Mouse (Mus musculus) spleen, postnatal 36 days (tissue): ENCODE data around the gene Msi2.
A peak's percentile ranks its signal among the peaks of the same experiment; 100 is the strongest.

Source experiments
- DNase-seq, 2 experiments: peaks; one replicate each; pipeline ENCODE4 v3.0.0; 2022; ENCODE audit warnings: low spot score in 2 of 2, mixed read lengths in 1 of 2

Gene Msi2

DNA sequence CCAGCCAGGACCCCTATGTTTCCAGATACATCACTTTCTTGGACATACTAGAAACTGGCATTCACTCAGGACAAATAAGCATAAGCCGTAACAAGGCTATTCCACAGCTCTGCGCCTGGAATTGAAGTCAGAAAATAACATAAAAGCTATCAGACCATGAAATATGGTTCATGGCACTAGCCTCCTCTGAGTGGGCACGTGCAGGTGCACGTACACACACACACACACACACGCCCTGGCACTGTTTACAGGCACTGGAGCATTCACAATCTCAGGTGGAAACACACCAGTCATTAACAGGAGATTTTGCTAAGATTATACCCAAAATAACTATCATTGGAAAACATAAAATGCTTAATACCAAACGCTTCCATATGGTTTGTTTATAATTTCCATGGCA lies 81.4 kb downstream of the Msi2 start:
- DNase-seq, result no peak

DNA sequence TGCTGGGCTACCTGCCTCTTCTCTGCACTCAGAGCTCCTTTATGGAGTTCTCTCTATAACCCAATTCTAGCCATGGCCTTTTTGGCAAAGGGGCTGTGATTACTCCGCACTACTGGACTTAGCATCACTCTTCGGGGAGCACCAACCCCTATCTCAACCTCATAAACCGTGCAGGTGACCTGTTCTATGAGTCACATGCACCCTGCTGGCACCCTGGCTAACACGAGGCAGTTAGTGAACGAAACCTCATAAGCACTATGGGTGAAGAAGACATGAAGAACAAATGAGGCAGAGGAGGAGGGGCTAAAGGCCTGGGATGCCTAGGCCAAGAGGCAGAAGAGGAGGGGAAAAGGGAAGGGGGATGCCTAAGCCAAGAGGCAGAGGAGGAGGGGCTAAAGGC lies 82.0 kb downstream of the Msi2 start:
- no peak for DNase-seq

DNA sequence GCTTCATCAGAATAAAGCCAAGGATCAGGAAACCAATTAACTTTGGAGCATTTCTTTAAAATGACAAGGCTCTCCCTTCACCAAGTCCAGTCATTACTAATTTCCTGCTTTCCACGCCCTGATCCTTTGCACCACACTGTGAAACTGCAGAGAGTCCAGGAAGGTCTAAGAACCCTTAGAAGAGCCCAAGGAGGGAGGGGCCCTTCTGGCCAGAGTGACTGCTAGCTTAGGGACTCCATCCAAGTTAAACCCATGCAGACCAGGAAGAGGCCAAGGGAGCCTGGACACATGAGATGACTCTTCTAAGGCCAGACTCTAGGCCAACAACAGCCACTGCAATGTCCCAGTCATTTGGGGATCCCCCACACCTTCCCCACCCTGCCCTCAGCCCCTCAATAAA lies 83.7 kb downstream of the Msi2 start:
- no peak for DNase-seq

DNA sequence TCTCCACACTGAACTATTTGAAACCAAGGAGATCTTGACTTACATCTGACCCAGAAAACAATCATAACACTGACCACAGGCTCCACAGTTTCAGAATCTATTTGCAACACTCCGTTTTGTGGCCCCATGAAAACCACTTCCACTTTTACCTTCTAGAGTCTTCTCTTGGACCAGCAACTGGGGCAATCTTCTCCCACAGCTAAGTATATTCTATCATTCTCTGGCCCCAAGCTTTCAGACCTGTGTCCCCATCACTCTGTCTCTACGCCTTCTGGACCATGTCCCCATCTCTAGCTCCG lies 86.4 kb downstream of the Msi2 start:
- no peak for DNase-seq

DNA sequence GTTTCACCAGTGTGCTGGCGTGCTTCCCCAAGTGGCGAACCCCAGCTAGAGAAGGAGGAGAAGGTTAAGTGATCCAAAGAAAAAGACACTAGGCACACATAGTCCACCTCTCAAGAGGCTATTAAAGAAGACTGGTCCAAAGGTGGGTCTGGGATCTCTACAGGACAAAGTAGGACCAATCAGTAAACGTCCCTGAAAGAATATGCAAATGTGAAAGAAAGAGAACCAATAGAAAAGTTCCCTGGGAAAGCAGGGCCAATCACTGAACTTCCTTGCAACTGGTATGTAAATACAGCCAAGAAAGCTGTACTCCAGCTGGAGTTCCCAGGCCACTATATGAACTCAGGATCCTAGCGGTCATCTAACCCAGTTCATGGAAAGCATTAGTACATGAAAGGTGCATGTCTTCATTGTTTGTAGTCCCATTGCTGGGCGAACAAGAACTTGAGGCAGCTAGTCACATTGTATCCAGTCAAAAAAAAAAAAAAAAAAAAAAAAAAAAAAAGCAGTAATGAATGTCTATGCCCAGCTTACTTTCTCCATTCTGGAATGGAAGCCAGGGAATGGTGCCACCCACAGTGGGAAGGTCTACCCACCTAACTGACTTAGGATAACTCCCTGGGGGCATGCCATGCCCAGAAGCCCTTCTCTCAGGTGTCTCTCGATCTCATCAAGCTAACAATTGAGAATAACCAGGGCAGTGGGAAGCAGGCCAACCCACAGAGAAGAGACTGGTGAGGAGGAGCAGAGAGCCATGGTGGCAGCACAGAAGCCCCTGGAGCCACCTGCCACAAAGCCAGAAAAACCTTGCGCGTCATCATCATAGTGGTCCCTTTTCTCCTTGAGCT lies 87.0 kb downstream of the Msi2 start:
- DNase-seq, result no peak

DNA sequence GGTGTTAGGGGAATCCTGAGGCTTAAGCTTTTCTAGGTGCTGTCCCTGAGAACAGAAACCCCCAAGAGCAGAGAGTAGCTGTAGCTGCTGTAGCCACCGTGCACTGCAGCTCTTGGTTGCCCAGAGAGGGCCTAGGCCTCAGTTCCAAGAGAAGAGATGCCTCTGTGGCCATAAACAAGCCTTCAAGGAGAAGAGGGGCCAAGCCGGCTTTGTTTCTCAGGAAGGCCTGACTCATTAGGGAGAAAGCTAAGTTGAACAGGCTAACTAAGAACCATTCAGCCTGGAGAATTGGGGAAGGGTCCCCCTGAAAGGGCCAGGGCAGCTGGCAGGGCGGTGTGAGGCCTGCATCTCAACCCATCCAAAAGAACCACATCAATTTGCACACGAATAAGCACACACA lies 88.7 kb downstream of the Msi2 start:
- no peak for DNase-seq

DNA sequence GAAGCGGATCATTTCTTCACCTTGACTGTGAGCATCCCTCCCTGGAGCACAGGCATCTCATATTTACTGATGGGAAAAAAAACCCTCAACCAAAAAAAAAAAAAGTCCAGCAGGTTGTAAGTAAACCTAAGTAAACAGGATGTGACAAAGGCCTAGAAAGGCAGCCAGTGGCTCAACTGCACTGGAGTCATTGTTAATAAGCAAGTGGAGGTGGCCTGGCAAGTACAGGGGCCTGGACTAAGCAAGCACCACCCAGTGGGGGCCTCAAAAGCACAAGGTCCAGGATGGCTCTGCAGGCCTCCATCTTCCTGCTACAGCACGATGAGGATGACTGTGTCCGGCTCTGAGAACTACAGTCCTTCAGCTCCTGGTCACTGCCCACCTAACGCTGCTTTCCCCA lies 89.1 kb downstream of the Msi2 start:
- no peak for DNase-seq

DNA sequence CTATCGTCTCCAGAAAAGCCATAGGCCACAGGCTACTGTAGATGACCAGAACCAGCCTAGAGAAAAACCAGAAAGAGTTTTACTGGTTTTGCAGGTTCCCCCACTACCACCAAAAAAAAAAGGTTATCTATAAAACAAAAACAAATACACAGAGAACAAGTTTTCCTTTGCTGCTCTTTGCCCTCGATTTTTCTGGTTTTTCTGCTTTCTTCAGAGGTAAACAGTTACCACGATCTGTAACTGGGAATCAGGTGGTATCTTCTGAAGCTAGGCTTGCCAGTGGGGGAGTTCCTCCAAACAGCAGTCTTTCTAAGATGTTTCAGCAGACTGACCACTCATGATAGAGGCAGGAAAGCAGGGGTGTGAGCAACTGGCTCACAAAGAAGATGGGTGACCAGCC lies 89.6 kb downstream of the Msi2 start:
- DNase-seq, result no peak

DNA sequence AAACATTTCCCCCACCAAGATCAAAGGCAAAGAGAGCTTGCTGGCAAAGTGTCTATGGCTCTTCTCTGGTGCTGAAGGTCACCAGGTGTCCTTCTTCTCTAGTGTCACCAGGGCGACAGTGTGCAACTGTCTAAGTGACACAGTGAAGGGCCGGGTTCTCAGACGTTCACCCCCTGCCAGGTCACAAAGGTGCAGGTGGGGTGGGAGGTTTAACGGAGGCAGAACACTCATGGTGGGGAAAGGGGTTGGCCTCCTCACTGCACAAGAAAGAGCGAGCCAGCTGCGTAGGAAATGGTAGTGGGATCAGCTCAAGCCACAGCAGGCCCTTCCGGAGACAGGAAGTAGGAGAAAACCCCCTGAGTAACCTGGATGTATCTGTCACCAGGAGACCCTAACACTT lies 91.0 kb downstream of the Msi2 start:
- DNase-seq, result no peak

DNA sequence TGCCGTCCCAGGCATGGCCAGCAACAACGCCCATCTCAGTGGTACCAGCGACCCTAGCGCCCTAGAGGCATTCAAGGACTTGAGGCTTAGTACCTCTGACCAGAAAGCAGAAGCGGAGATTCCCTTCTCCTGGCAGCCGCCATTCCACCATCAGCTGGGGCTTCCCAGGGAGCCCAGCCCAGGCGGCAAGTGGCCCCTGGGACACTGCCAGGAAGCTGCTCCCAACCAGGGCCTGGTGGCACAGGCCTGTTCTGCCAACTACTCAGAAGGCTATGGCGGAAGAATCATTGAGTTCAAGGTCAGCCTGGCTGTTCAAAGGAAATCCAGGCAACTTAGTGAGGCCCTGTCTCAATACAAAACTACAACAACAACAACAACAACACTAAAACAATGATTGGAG lies 91.7 kb downstream of the Msi2 start:
- no peak for DNase-seq

DNA sequence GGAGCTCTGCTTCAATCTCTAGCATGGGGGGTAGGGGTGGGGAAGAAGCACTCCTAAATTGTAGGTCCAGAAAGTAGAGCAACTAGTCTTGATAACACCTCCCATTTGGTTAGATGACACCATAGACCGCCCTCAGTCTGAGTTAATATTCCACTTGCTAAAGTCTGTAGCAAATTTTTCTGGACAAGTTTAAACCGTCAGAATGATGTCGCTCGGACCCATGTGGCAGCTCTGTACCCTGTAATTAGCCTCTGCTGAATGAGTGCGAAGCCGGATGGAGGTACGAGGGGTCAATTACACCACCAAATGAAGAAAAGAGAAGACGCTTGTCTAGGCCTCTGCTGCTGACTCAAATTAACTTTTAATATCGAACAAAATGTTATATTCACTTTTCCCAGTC lies 92.3 kb downstream of the Msi2 start:
- DNase-seq, result no peak

DNA sequence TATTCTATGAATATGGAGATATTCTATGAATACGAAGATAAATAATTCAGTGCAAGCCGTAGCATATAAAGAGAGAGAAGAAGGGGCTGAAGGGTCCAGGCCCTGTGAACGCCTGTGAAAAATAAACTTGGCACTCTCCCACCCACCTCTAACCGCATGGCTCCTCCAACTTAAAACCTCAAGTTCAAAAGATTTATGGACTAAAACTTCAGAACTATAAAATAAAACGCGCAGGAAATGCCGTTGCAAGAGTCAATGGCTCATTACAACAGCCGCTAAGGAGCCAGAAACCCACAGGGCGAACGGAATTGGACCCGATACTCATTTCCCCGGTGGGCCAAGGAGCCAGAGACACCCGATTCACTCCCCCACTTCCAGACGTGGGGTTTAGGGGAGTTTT lies 93.2 kb downstream of the Msi2 start:
- no peak for DNase-seq

DNA sequence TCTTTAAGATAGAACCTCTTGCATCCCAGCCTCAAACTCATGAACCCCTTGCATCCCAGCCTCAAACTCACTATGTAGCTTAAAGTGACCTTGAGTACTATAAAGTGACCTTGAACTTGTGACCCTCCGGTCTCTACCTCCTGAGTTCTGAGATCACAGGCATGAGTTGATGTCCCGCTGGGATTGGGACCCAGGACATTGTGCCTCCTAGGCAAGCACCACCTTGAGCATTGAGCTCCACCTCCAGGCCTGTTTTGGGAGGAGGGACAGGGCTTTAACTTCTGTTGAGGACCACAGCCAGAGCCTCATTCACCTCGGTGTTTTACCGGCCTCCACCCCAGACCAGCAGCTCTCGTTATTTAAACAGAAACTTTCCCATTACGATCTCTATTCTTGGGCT lies 93.7 kb downstream of the Msi2 start:
- DNase-seq, result no peak

DNA sequence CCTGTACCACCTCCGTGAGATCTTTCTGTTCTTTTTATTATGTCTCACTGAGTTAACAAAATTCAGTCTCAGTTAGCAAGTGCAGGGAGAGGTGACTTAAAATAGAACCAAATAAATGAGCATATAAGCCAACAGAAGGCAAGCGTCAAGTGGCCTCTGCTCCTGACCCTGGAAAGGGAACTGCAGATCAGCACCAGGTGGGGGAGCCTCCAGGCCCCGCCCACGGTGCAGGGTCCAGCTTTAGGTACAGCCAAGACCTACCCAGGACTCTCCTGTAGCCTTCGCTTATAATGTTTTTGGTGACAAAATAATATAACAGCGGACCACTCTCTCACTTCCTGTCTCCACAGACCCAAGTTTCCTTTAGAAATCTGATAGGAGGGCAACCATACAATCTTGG lies 94.6 kb downstream of the Msi2 start:
- DNase-seq, result no peak

DNA sequence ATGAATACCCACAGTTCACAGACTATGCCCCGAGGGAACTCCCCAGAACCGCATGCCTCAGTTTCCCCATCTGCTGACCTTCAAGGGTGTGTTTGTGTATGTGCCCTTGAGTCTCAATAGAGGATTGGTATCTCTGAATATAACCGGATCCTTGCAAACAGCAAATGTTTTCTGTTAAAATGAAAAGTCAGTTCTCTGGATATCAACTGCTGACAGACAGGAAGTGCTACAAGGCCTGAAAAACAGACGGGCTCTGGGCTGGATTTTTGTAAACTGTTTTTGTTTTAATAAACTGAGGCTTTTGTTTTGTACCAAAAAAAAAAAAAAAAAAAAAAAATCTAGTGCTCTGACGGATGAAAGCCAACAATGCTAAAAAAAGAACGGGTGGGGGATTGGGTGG lies 95.8 kb downstream of the Msi2 start:
- DNase-seq, result no peak

DNA sequence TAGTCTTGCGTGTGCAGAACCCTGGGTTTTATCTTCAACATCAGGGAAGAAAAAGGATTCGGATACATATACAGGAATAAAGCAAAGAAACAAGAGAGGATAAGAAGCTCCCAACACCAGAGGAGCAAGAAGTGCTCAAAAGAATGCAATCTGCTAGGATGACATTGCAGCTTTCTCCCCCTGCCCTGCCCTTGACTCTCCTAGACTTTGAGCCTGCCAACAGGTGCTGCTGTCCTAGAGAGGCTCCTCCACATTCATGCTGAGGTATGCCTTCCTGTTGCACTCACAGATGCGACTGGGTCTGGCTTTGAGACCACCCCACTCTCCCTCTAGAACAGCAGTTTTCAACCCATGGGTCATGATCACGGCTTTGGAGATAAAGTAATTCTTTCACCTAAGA lies 96.5 kb downstream of the Msi2 start:
- DNase-seq, result no peak

DNA sequence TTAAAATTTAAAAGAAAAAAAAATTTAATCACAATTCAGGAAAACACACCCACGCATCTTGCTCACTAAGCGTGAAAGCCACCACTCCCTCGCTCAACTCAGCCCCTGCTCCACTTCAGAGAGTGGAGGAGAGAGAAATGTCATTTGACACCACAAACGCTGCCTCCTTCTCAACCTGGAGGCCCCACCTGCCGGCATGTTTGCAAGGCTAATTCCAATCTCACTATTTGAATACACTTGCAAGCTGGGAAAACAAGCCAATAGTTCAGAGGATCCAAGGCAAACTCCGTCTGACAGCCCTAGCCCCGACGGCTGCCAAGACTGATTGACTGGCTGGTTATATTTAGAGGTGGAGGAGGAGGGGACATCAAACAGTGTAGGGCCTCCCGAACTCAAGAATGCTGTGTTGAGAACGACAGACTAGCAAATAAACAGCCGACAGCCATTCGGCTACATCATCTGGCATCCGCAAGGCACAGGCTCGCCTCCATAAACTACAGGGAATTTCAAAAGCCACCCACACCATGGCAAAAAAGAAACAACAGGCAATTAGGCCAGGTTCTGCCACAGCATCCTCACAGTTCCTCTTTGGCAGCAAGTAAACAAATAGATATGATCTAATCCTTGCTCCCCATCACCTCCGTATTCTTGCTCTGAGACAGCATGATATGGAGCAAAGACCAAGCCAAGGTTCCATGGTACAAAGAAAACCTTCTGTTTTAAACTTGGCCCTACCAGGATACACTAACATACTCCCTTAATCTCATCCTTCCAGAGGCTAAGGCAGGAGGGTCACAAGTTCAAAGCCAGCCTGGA lies 97.9 kb downstream of the Msi2 start:
- DNase-seq, result peak; percentile 78 to 81

DNA sequence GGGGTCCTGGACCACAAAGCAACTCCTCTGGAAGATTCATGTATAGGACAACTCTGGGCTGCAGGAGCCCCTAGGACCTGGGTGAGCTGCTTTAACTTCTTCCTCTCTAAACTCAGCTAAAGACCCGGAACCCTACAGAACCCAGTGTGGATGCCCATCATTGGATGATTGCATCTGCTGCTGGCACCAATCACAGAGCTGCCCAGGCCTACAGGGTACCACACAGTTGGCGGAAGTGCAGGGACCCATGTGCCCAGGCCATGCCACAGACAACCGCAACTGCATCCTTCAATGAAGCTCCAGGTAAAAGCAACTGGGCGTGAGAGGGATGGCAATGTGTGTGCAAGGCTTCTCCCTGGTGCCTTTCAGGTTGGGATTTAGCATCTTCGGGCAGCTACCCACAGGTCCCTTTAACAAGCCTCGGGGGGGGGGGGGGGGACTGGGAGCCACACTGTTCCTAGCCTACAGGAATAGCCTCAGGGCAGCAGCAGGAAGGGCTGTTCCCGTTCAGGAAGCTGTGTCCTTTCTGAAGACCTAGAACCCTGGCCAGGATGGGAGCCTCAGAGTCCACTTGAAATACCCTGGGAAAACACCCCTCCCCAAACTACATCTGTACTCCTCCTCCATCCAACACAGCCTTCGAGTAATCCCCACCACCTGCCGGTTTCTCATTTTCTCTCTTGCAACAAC lies 98.7 kb downstream of the Msi2 start:
- peak; percentile 78 to 81 for DNase-seq

DNA sequence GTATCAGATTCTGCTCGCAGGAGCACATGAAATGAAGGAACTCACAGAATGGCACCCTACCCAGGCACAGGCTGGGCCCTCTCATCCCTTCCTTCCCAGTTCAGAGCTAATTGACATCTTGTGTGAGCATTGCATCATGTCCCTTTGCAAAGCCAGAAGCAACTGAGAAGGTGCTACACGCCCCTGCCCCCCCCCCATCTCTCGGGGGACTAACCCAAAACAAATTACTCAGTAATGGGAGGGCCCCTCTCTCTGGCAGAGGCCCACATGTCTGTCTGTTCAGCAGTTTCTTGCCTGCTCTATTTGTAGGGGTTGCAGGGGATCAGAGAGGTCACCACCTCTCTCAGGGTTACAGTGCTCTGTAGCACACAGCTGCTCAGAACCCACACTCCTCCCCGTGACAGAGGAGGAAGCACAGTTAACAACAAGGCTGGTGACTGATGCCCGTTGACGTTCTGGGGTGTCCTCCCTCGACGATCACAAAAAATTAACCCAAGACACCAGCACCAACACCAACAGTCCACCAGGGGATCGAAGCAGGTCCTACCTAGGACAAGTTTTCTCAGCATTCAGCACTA lies 99.5 kb downstream of the Msi2 start:
- DNase-seq, result peak; percentile 84 to 89

DNA sequence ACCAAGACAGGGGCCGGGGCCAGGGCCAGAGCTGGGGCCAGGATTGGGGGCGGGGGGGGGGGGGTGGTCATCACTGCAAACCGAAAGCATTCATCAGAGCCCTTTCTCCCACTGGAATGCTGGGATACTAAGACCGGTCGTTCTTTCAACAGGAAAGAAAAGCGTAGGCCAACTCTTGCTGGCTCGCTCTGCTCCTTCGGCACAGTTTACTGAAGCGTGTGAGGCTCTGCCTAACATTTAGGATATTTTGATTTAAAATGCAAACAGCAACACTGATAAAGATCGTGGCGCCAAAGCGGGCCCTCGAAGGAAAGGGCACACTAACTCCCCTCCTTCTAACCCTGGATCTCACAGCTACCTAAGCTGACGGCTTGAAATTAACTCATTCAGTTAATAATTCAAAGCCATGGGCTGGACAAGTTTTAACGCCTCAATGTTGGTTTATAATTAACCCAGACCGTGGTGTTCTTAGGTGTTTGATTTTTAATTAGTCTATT lies 100.3 kb downstream of the Msi2 start:
- DNase-seq, result no peak

DNA sequence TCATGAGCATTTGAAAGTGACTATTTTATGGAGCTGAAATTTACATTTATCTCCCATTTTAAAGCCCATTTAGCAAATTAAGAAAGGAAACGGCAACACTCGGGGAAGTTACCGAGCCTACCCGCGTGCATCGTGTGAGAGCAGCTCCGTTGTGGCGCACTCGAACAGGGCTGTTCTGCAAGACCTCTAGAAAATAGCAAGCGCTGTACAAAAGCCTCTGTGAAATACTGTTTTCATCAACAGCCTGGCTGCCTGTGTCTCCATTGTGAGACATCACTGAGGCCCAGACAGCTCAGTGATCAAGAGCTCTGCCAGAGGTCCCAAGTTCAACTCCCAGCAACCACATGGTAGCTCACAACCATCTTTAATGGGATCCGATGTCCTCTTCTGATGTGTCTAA lies 100.9 kb downstream of the Msi2 start:
- no peak for DNase-seq
